Mouse (Mus musculus): ENCODE data around the gene Olfr509. TPM values are rescaled to one million over a fixed set of nuclear protein-coding genes. Genes with fewer than 3 reads are reported as not detected.
"Not testable (repeated sequence)": the region's sequence is repeated elsewhere in the genome, so short reads cannot be mapped to it uniquely, and the experiment has no call there.

The Olfr509 gene
- total RNA-seq (2021) = not detected
- long read RNA-seq, experiment 1 = 0 reads
- long read RNA-seq, experiment 2 = 0 reads

GRCm38 (mm10) chr7:108651806-108652205 lies at the start of gene Olfr509:
Gene Olfr509 (minus strand): TSS chr7:108651906.
- DNase-seq = no peak

DNA sequence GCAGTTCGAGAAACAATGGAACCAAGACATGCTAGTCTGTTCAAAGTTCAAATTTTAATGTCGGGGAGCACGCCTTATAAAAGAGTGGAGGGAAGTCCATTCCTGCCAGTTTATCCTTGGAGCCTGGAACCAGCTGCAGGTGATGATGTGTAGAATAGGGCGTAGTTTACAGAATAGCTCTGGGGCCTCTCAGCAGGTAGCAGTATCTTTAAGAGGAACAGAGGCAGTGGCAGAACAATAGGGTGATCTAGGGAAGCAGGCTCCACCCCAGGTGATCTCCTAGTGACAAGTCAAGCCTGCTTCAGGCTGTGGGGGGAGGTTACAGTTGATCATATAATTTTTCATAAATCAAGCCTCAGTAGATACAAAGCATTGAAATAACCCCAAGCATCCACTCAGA lies 27.2 kb upstream of the Olfr509 start:
- no peak for DNase-seq

- no peak for DNase-seq
These were observed 19.4 kb upstream of the Olfr509 start for GRCm38 (mm10) chr7:108671058-108671457.

DNA sequence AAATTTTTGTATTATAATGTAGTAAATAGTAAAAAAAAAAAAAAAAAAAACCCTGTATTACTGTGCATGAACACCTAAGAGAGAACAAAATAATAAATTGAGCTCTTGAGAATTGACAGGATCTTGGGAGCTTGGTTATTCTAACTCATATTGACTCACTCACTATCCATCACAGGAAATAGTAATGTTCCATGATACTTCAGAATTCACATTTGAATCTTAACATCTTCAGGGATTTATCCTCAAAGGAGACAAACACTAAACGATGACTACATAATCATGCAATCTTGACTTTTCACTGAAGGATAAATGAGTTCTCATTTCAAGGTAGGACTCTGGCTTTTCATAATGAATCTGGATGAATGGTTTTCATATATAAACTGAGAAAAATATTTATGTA lies 14.4 kb upstream of the Olfr509 start, which contains the start of gene Olfr510:
Gene Olfr510 (plus strand): TSS at position 301 of the 400 bp plus-strand sequence.
- DNase-seq = no peak

DNA sequence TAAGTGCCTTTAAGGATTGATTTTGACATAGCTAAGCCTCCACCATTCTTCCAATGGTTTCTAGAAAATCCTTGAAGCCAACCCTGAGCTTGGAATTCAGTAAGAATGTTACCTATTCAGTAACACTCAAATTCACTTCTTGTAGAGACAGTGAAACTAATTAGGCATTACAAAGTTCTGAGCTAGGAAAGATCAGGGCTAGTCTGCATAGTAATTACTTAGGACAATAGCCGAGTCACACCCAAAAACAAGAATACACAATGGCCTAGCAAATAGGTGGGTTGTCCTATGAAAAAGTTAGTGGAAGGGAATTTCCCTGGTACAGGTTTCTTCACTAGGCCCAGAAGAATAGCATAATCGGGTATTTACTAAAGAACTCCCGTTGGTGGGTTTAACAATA lies 10.7 kb upstream of the Olfr509 start:
- DNase-seq = no peak

DNA sequence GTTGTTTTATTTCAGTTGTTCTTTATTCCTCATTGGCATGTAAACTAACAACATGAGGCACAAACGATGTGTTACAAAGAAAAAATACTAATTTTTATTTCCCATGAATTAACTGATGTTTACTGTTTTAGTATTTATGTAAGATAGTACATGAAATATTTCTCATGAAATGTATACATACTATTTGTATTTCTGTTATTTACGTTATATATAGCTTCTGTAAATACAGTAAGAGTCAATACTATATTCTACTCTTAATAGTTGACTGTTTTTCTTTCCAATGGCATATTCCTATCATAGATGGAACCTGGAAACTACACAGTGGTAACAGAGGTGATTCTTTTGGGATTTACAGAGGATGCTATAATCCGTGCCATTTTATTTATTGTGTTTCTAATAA lies 22.0 kb downstream of the Olfr509 start, which contains the start of gene Olfr508:
Gene Olfr508 (plus strand): TSS at position 301 of the 400 bp plus-strand sequence.
- no peak for DNase-seq

DNA sequence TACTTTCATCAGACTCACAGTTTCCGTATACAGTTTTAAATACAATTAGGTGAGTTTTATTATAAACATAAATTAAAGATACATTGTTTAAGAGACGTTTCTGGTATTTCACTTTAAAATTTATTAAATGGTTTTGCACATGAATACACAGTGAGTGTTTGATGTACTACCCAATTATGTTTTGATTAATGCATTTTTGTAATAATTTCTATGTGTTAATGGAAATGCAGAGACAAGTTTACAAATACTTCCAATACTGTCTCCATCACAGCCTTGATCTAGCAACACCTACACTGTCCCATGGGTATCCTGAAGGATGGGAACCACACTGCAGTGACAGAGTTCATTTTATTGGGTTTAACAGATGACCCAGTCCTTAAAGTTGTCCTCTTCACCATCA lies 30.2 kb downstream of the Olfr509 start, which contains the start of gene Olfr507:
Gene Olfr507 (plus strand): TSS at position 301 of the 400 bp plus-strand sequence.
- DNase-seq = no peak

DNA sequence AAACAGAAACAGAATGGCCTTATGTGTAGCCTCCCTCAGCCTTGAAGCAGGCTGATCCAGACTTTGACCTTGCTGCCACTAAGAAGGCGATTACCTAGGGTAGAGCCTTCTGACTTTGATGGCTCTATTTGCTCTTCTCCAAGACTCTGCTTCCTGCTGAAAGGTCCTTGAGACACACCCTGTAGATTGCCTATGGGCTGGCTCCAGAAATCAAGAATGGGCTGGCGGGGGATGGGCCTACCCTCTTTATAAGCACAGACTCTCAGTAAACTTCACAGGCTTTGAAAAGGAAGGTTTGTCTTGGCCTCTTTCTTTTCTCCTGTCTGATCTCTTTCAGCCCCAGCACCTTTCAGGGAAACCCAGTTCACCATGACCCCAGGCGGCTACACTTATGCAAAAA lies 34.9 kb downstream of the Olfr509 start:
- DNase-seq = not testable (repeated sequence)

GRCm38 (mm10) chr7:108614110-108614509 lies 37.6 kb downstream of the Olfr509 start:
- no peak for DNase-seq

DNA sequence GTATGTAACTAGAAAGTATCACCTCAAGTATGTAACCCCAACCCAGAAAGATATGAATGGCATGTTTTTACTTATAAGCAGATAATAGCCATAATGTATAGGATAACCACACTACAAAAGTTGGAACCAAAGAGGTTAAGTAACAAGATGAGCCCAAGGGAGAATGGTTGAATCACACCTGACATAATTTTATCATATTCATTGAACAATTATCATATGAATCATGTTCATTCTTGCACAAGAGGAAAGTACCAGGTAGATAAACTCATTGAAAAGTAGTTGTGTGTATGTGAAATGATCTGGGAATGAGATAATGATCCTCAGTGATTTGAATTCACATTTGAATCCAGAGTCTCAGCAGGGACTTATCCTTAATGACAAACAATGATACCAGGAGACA lies 41.2 kb downstream of the Olfr509 start, which contains the start of gene Olfr506:
Gene Olfr506 (plus strand): TSS at position 301 of the 400 bp plus-strand sequence.
- no peak for DNase-seq

DNA sequence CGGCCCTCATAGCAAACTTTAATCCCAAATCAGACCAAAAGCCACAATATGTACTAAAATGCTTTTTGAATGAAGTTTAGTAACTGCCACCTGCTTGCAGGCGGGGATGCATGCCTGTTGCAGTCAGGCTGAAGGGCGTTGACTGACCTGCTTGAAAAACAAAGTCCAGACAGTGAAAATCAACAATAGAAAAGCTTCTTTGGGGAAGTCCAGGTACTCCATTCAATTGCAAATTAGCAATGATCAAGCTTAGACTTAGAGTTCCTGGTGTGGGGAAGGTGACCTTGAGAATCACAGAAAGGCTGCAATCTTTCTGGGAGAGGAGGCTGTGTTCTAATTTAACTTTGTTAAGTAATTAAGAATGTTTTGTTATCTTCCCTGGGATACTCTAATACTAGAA lies 49.8 kb downstream of the Olfr509 start:
- DNase-seq = not testable (repeated sequence)

Other genes starting within 250 kb of the Olfr509 start
- gene Olfr497, start 231.5 kb downstream of the Olfr509 start, total RNA-seq (2021) = not detected
- gene Olfr498, start 186.6 kb downstream of the Olfr509 start, total RNA-seq (2021) = not detected
- gene Olfr502, start 126.8 kb downstream of the Olfr509 start, total RNA-seq (2021) = not detected
- gene Olfr503, start 107.4 kb downstream of the Olfr509 start, total RNA-seq (2021) = not detected
- not detected for gene Olfr504, start 86.1 kb downstream of the Olfr509 start, total RNA-seq (2021)
- not detected for gene Olfr506, start 41.1 kb downstream of the Olfr509 start, total RNA-seq (2021)
- gene Olfr507, start 30.1 kb downstream of the Olfr509 start, total RNA-seq (2021) = not detected
- gene Olfr508, start 21.9 kb downstream of the Olfr509 start, total RNA-seq (2021) = not detected
- not detected for gene Olfr510, start 14.5 kb upstream of the Olfr509 start, total RNA-seq (2021)
- gene Olfr512, start 61.4 kb upstream of the Olfr509 start, total RNA-seq (2021) = not detected
- not detected for gene Olfr513, start 99.1 kb upstream of the Olfr509 start, total RNA-seq (2021)
- not detected for gene Olfr514, start 174.1 kb upstream of the Olfr509 start, total RNA-seq (2021)
- not detected for gene Olfr516, start 198.6 kb upstream of the Olfr509 start, total RNA-seq (2021)
- not detected for gene Olfr517, start 220.5 kb upstream of the Olfr509 start, total RNA-seq (2021)
- gene Olfr518, start 233.1 kb upstream of the Olfr509 start, total RNA-seq (2021) = not detected
- not detected for gene Olfr519, start 242.5 kb upstream of the Olfr509 start, total RNA-seq (2021)

All from adrenal gland, postnatal 10 days (tissue).